ENCODE assay signal across 8 mouse cellular contexts in the genomic region with DNA sequence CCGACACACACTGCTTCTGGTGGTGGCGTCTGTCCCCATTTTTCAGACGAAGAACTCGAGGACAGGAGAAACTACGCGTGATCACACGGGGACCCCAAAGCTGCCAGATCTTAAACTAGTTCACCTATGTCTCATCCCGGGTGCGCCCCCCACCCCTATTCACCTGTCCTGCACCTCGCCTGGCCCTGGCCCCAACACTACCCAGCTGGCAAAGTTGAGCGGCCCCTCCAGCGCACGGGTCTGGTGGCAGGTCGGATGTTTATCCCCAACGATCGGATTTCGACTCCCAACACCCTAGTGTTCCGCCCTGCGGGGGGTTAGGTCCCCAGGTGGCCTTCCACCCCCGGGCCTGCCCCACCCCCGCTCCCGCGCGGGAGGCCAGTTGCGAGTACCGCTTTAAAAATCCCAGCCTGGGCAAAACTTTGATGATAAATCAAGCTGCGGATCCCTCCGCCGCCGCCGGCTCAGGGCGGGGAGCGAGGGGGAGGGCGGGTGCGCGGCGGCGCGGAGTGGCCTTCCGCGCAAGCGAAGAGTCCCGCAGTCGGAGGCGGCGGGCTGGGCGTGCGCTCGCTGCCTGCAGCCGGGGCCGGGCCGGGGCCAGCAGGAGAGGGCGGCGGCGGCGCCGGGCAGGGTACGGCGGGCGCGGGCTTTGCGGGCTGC. TPM values are rescaled to one million over a fixed set of nuclear protein-coding genes. Genes with fewer than 3 reads are reported as not detected.
A peak's percentile ranks its signal among the peaks of the same experiment; 100 is the strongest.
DNase-seq lines count a peak whose midpoint lies in the region; ATAC-seq lines count a peak whose summit lies in the region.

A gene (plus strand): TSS at position 549 of the 660 bp plus-strand sequence.

- no peaks in the 10 kb centered on the region for H3K9me3 ChIP-seq in hindbrain, embryonic 14.5 days (ENCODE audit: control insufficient read depth, low read length)
- H3K9me3 ChIP-seq in limb, embryonic 13.5 days: no peaks in the 10 kb centered on the region

- H3K9ac ChIP-seq in hindbrain, embryonic 14.5 days: peak within 1 kb of the TSS; percentile 67
- no peak within 1 kb of the TSS for H3K9ac ChIP-seq in limb, embryonic 13.5 days

- ATAC-seq in hindbrain, embryonic 14.5 days (ENCODE audit: low FRiP score): peak; percentile 34; the same call in 1 of the 2 replicates
- no peak for ATAC-seq in limb, embryonic 13.5 days (ENCODE audit: low FRiP score, low read depth)

- peaks cover 55% of the 10 kb centered on the region for H3K4me1 ChIP-seq in hindbrain, embryonic 14.5 days (replicated peaks; ENCODE audit: control insufficient read depth, insufficient read depth, low read length)
- peaks cover 9% of the 10 kb centered on the region; the same call in 1 of the 2 replicates for H3K4me1 ChIP-seq in limb, embryonic 13.5 days

- peaks cover 29% of the 10 kb centered on the region; the same call in 1 of the 2 replicates for H3K27me3 ChIP-seq in hindbrain, embryonic 14.5 days (ENCODE audit: control insufficient read depth, insufficient read depth, low read length)
- H3K27me3 ChIP-seq in limb, embryonic 13.5 days: peaks cover 62% of the 10 kb centered on the region

- peak within 1 kb of the TSS; percentile 89 for H3K27ac ChIP-seq in hindbrain, embryonic 14.5 days
- no peak within 1 kb of the TSS for H3K27ac ChIP-seq in limb, embryonic 13.5 days

- H3K4me2 ChIP-seq in hindbrain, embryonic 14.5 days (replicated peaks): peak within 1 kb of the TSS; percentile 66
- H3K4me2 ChIP-seq in limb, embryonic 13.5 days (replicated peaks): peak within 1 kb of the TSS; percentile 65

- 2% methylated on average over 39 of the region's 62 CpGs for WGBS in hindbrain, embryonic 14.5 days
- WGBS in limb, embryonic 13.5 days: 3% methylated on average over 52 of the region's 62 CpGs

- H3K4me3 ChIP-seq in hindbrain, embryonic 14.5 days (replicated peaks; ENCODE audit: low read length): peak within 1 kb of the TSS; percentile 76
- peak within 1 kb of the TSS; percentile 41 for H3K4me3 ChIP-seq in limb, embryonic 13.5 days

- H3K36me3 ChIP-seq in hindbrain, embryonic 14.5 days (replicated peaks; ENCODE audit: control insufficient read depth, insufficient read depth): no peaks in the 10 kb centered on the region
- H3K36me3 ChIP-seq in limb, embryonic 13.5 days: no peaks in the 10 kb centered on the region

- DNase-seq in thymus, postnatal 14 days: peak; percentile 5
- DNase-seq in thymus, postnatal 10 days (ENCODE audit: low spot score in 2 of 2): no peak
- DNase-seq in embryo, embryonic 10.5 days (ENCODE audit: low spot score): peak; percentile 53
- DNase-seq in hindbrain, embryonic 14.5 days (ENCODE audit: low spot score): peak; percentile 78
- peak; percentile 79 for DNase-seq in right cerebral cortex, postnatal 25 days
- DNase-seq in spleen, postnatal 4 days (ENCODE audit: low spot score in 2 of 2): no peak
- DNase-seq in spleen, adult 18-20 months: no peak

RNA-seq across cellular contexts. Expression of the gene that starts here (rescaled TPM):
- 48.4 and 48.9 TPM in 2 replicates for polyA plus RNA-seq in hindbrain, embryonic 14.5 days (2014; fragmentation: Nextera tagmentation; extraction: Ambion mirVana)
- polyA plus RNA-seq in limb, embryonic 13.5 days (2015; fragmentation: Nextera tagmentation; extraction: Ambion mirVana): 0.23 TPM in 1 of 2 replicates, not detected in the other

Comparison
In these comparisons a context has a peak if more than half of its experiments do, and no peak if none do; other contexts are left out.
1. RNA of the gene that starts here (polyA plus RNA-seq): 48.4 to 48.9 TPM in hindbrain, embryonic 14.5 days; 0.23 TPM in limb, embryonic 13.5 days; every median in the first group is over 10 times any median in the second.
2. DNase-seq: peak in thymus, postnatal 14 days (single experiment), embryo, embryonic 10.5 days (single experiment), hindbrain, embryonic 14.5 days (single experiment) and right cerebral cortex, postnatal 25 days (single experiment); none in thymus, postnatal 10 days (0 of 2), spleen, postnatal 4 days (0 of 2) and spleen, adult 18-20 months (0 of 2).